Mouse (Mus musculus) forebrain, postnatal 0 days (tissue): ENCODE measurements around the gene Tbc1d10b. TPM values are rescaled to one million over a fixed set of nuclear protein-coding genes. Genes with fewer than 3 reads are reported as not detected.

Experiments
- ATAC-seq: fragments of 200-750 bp; cut with Nextera tagmentation; 2 replicates; pipeline ENCODE4 v1.8.0; 2017; ENCODE audit warnings: mild to moderate bottlenecking, moderate library complexity
- DNase-seq: peaks from one replicate; pipeline ENCODE4 v3.0.0-alpha.2; 2015
- H3K27ac ChIP-seq: fragments of 300-500 bp; sonication (generic); 2 replicates; pipeline ENCODE4 v1.5.1; 2014; ENCODE audit warnings: low read depth, mild to moderate bottlenecking, antibody characterized with exemption, low read length, moderate library complexity, mixed read lengths
- H3K27me3 ChIP-seq: fragments of 300-500 bp; sonication (generic); 2 replicates; pipeline ENCODE4 v1.6.1; 2014; ENCODE audit warnings: mild to moderate bottlenecking, low read length, mixed read lengths; ENCODE audit not compliant: insufficient read depth
- H3K36me3 ChIP-seq: fragments of 300-500 bp; sonication (generic); 2 replicates; pipeline ENCODE4 v1.6.1; 2014; ENCODE audit warnings: mild to moderate bottlenecking, moderate library complexity; ENCODE audit not compliant: insufficient read depth
- H3K4me1 ChIP-seq: fragments of 300-500 bp; sonication (generic); 2 replicates; pipeline ENCODE4 v1.6.1; 2014; ENCODE audit warnings: antibody characterized with exemption; ENCODE audit not compliant: insufficient read depth
- H3K4me2 ChIP-seq: fragments of 300-500 bp; sonication (generic); 2 replicates; pipeline ENCODE4 v1.6.1; 2014; ENCODE audit warnings: low read depth, mild to moderate bottlenecking, moderate library complexity
- H3K4me3 ChIP-seq: fragments of 300-500 bp; sonication (generic); 2 replicates; pipeline ENCODE4 v1.5.1; 2014; ENCODE audit warnings: low read depth, low read length, mixed read lengths
- H3K9ac ChIP-seq: fragments of 300-500 bp; sonication (generic); 2 replicates; pipeline ENCODE4 v1.6.1; 2014; ENCODE audit warnings: mild to moderate bottlenecking
- H3K9me3 ChIP-seq: fragments of 300-500 bp; sonication (generic); 2 replicates; pipeline ENCODE4 v1.6.1; 2016; ENCODE audit warnings: low read length
- CTCF ChIP-seq: sonication (generic); IDR thresholded peaks from 2 replicates; pipeline ENCODE4 v1.5.1; 2016; ENCODE audit warnings: antibody characterized with exemption, control low read depth, low read depth
- WGBS: fragments of 180-500 bp; shearing (Covaris S2); extraction: QIAGEN DNeasy Blood & Tissue Kit; methylation state at CpG from one replicate; pipeline ENCODE4 v1.1.7; 2014; 5-methylcytosine and 5-hydroxymethylcytosine counted together
- polyA plus RNA-seq: library from polyadenylated mRNA; unstranded; fragments of >200 nt; fragmentation: Nextera tagmentation; extraction: Ambion mirVana; gene quantifications from 2 replicates; pipeline ENCODE4 v1.2.1, GENCODE M21; 2015
- total RNA-seq: library from RNA; depleted of rRNA; stranded (reverse); fragments of >200 nt; gene quantifications from 2 replicates; pipeline ENCODE4 v1.2.3, GENCODE M21; 2014

The Tbc1d10b gene
- total and polyA plus RNA-seq, 2 experiments from 2014 or later: 24.8 to 68.7 TPM

- Histone ChIP-seq H3K4me1 (peaks cover 7% of the 10 kb centered on the region), H3K4me3 (peak within 1 kb of the TSS; percentile 56), H3K27ac (peak within 1 kb of the TSS; percentile 89), H3K9me3 (no peaks in the 10 kb centered on the region), H3K9ac (peak within 1 kb of the TSS; percentile 67), H3K4me2 (peak within 1 kb of the TSS; percentile 76), H3K36me3 (peaks cover 69% of the 10 kb centered on the region), H3K27me3 (no peaks in the 10 kb centered on the region)
- peak; percentile 62 for TF ChIP-seq CTCF
- ATAC-seq (peak; percentile 98), DNase-seq (peak; percentile 98)
- 1% methylated on average over 51 of the region's 51 CpGs for WGBS
Observed at GRCm38 (mm10) chr7:127195544-127196295, 12.5 kb downstream of the Tbc1d10b start, which contains the start of gene Cd2bp2. Gene Cd2bp2 (minus strand): TSS chr7:127196050.

DNA sequence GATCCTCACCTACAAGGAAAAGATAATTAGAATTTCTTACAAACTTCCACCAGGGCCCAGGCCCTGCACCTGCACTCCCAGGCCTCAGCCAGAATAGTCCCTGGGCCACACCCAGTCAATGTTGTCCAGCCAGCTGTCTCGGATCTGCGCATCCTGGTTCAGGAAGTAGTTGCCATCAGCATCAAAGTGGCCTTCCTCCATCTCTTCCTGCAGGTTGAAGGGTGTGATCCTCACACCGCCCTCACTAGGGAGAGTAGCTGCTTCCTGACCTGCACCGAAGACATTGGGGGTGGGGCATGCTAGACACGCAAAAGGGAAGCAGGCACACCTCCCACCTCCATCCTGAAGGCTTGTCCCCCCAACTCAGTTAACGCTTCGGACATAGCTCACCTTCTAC, 13.6 kb downstream of the Tbc1d10b start:
- H3K9me3 ChIP-seq: no peaks in the 10 kb centered on the region
- peak overlapping the region; percentile 76 for H3K4me2 ChIP-seq
- ATAC-seq (no peak), DNase-seq (no peak)
- peak overlapping the region; percentile 67 for H3K9ac ChIP-seq
- H3K27ac ChIP-seq: no peak overlapping the region
- WGBS: 83% methylated on average over 7 of the region's 7 CpGs
- H3K4me3 ChIP-seq: peak overlapping the region; percentile 56
- peaks cover 7% of the 10 kb centered on the region for H3K4me1 ChIP-seq
- no peaks in the 10 kb centered on the region for H3K27me3 ChIP-seq
- TF ChIP-seq CTCF: no peak
- H3K36me3 ChIP-seq: peaks cover 58% of the 10 kb centered on the region

- Histone ChIP-seq H3K4me3 (no peak overlapping the region), H3K36me3 (peaks cover 53% of the 10 kb centered on the region), H3K9me3 (no peaks in the 10 kb centered on the region), H3K27me3 (no peaks in the 10 kb centered on the region), H3K27ac (no peak overlapping the region), H3K9ac (peak overlapping the region; percentile 67; the same call in 1 of the 2 replicates), H3K4me2 (peak overlapping the region; percentile 76; the same call in 1 of the 2 replicates), H3K4me1 (peaks cover 7% of the 10 kb centered on the region)
- 92% methylated on average over 17 of the region's 17 CpGs for WGBS
- ATAC-seq: no peak
- DNase-seq: no peak
- no peak for TF ChIP-seq CTCF
Observed at GRCm38 (mm10) chr7:127194011-127194632, 14.1 kb downstream of the Tbc1d10b start.

DNA sequence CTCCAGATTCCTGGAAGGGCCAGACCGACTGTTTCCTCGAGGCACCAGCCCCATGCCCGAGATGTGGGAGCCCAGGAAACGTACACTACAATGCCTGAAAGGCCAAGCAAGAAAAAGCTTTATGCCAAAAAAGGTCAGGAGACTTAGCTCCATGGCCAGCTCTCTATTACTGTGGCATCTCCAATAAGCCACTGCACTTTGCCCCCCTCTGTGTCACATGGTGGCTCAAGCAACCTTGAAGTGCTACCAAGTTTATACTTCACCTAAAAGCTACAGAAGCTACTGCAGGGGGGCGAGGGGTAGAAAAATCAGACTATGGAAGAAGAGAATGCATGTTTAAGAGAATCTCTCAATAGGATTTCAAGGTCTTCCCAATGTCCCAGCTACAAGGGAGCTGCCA, 15.3 kb downstream of the Tbc1d10b start:
- Histone ChIP-seq H3K4me3 (no peak overlapping the region), H3K27me3 (no peaks in the 10 kb centered on the region), H3K4me1 (peaks cover 7% of the 10 kb centered on the region), H3K9ac (no peak overlapping the region), H3K27ac (no peak overlapping the region), H3K36me3 (peaks cover 42% of the 10 kb centered on the region), H3K4me2 (no peak overlapping the region), H3K9me3 (no peaks in the 10 kb centered on the region)
- DNase-seq (no peak), ATAC-seq (no peak)
- 93% methylated on average over 5 of the region's 5 CpGs for WGBS
- no peak for TF ChIP-seq CTCF

DNA sequence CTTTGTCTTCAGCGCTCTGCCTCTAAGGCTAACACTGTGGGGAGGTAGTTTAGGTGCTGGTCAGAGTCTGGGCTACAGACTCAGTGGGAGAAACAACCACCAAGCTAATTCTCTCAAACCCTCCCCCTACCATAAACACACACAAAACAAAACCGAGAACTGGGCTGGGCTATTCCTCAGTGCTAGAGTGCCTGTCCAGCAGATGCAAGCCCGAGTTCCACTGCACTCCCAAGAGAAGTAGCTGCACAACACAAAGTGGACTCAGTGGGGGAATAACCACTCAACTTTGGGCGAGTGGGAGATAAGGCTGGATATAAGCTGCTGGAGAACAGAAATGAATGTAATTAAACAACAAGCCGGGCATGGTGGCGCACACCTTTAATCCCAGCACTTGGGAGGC, 17.6 kb downstream of the Tbc1d10b start:
- no peak overlapping the region for H3K4me3 ChIP-seq
- H3K36me3 ChIP-seq: peaks cover 37% of the 10 kb centered on the region
- no peak overlapping the region for H3K27ac ChIP-seq
- TF ChIP-seq CTCF: no peak
- no peak for ATAC-seq
- no peak for DNase-seq
- H3K4me1 ChIP-seq: peaks cover 7% of the 10 kb centered on the region
- no peaks in the 10 kb centered on the region for H3K27me3 ChIP-seq
- no peak overlapping the region for H3K9ac ChIP-seq
- H3K9me3 ChIP-seq: no peaks in the 10 kb centered on the region
- no peak overlapping the region for H3K4me2 ChIP-seq
- 86% methylated on average over 6 of the region's 6 CpGs for WGBS

- 87% methylated on average over 17 of the region's 17 CpGs for WGBS
- Histone ChIP-seq H3K27ac (no peak overlapping the region), H3K36me3 (peaks cover 26% of the 10 kb centered on the region), H3K9ac (no peak overlapping the region), H3K4me3 (no peak overlapping the region), H3K9me3 (no peaks in the 10 kb centered on the region), H3K27me3 (no peaks in the 10 kb centered on the region), H3K4me2 (no peak overlapping the region), H3K4me1 (no peaks in the 10 kb centered on the region)
- DNase-seq (no peak), ATAC-seq (no peak)
- no peak for TF ChIP-seq CTCF
Observed at GRCm38 (mm10) chr7:127188305-127189276, 19.7 kb downstream of the Tbc1d10b start.
